Mouse (Mus musculus) cerebellum, adult 9-11 months (tissue): ENCODE measurements around the gene Sipa1l2.

Source experiments
- DNase-seq: peaks from one replicate; pipeline ENCODE4 v3.0.0; 2022

Gene Sipa1l2

DNA sequence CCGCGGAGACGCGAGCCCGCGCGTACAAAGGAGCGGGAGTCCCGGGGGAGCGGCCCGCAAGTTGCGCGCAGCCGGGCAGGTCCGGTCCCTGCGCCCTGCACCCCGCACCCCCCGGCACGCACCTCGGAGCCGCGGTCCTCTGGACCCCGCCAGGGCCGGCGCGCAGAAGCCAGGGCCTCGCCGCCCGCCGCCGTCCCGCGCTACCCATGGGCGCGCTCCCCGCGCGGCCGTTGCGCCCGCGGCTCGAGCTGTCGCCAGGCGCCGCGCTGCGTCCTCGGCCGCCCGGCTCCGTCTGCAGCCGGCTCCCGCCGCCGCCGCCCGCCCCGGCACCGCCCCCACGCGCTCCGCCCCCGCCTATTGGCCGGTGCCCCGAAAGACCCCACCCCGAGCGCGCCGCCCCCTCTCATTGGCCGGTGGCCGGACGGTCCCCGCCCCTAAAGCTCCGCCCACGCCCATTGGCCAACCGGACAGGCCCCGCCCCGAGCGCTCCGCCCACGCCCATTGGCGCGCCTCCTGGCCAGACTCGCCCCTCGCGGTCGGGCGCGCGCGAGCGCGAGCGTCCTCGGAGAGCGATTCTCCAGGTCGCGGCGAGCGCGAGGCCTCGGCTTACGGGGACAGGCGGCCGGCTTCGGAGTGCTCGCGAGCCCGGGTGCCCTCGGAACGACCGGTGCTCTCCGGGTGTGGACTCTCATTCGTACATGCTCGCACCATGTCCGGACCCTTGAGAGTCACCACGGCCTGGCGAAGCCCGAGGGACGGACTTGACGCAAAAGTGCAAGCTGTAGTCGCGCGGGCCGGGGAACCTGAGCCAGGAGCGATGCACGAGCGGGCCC is at the start of gene Sipa1l2:
Gene Sipa1l2 (minus strand): TSS at position 276 of the 833 bp plus-strand sequence.
- DNase-seq, result peak; percentile 97

GRCm38 (mm10) chr8:125618543-125619335 is 49.1 kb upstream of the Sipa1l2 start:
- no peak for DNase-seq

DNA sequence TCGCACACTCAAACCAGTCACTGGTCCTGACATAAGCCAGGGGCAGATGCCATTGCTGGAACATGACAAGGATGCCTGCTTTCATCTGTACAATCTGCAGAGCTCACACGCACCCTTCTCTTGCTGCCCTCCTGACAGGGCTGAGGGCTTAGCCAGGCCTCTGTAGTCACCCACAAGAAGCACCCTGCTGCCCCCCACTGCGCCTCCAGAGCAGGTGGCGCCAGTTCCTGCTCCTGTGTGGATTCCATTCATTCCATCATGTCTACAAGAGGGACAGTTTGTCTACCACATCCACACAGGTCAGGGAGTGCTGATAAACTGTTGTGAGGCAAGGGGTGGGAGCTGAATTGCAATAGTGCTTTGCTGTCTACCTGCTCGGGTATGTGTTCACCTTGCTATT is 47.3 kb upstream of the Sipa1l2 start:
- DNase-seq, result no peak

- no peak for DNase-seq
Measured at GRCm38 (mm10) chr8:125616039-125616438, 46.4 kb upstream of the Sipa1l2 start.

DNA sequence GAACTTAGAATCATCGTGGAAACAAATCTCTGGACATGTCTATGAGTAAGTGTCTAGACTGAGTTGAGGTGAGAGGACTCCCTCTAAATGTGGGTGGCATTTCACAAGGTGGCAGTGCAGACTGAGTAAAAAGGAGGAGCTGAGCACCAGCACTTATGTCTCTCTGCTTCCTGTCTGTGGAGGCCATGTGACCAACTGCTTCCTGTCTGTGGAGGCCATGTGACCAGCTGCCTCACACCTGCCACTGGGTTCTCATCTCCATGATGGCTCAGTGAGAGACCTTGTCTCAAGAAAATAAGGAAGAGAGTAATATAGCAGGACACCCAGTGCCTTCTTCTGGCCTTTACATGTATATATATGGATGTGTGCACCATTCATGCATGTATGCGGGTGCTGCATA is 43.9 kb upstream of the Sipa1l2 start:
- DNase-seq, result no peak

DNA sequence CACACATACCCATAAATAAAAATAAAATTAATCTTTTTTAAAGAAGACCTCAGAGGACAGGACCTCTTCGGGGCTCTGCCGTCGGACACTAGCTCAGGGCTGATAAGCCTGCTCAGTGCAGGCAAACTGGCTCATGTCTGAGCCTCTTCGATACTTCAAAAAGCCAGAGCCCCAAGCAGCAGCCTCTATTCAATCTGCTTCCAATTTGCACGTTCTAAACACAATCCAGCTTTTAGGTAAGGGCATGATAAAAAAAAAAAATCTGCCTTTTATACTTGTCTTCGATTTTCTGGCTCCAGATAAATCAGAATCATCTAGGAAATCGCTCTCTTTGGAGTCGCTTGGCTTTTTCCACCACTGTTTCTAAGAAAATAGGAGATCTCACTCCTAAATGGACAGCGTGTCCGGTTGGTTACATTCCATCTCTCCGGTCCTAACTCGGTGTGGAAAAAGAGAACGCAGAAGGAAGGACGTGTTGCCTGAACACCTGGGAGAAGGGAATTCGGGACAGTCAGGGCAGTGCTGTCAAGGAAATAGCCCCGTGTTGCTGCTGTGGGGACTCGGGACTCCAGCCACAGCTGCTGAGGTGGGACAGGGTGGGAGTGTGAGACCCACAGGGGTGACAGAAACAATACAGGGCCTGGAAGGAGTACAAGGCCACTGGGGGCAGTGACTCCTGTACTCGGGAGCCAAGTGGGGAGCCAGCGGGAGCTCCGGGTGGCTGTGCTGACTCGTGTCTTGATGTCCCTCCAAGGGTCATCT is 42.4 kb upstream of the Sipa1l2 start:
- no peak for DNase-seq

- no peak for DNase-seq
Measured at GRCm38 (mm10) chr8:125611024-125611798, 41.6 kb upstream of the Sipa1l2 start.

- no peak for DNase-seq
Measured at GRCm38 (mm10) chr8:125609737-125610136, 40.1 kb upstream of the Sipa1l2 start.

GRCm38 (mm10) chr8:125607714-125608223 is 38.2 kb upstream of the Sipa1l2 start:
- DNase-seq, result no peak

GRCm38 (mm10) chr8:125606937-125607336 is 37.3 kb upstream of the Sipa1l2 start:
- DNase-seq, result no peak

DNA sequence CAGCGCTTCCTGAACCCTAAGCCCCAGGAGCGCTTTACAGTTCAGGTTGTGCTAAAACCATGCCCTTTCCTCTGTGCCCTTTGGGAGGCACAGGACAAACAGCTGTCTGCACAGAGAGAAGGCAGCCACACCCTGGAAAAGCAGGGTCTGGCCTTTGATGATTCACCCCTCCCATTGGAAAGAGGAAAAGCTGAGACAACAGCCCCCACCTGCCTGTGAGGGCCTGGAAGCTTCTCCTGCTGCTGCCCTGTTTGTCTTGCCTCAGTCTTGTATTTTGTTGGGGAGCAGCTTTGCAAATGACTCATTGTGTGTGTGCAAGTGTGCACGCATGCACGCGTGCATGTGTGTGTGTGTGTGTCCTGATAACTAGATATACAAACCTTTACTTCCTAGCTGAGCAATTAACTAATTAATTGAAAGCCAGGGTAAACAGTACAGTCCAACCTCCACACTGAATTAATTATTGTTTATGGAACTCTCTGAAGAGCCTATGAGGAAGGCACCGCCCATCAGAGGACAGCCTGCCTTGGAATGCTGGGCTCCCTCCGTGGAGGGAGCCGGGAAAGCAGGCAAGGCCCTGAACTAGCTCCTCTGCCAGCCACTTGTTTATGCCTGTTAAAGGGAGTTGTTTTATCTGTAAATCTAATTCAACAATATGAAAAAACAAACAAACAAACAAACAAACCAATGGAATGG is 35.4 kb upstream of the Sipa1l2 start:
- no peak for DNase-seq

- DNase-seq, result no peak
Measured at GRCm38 (mm10) chr8:125604213-125604816, 34.7 kb upstream of the Sipa1l2 start.

DNA sequence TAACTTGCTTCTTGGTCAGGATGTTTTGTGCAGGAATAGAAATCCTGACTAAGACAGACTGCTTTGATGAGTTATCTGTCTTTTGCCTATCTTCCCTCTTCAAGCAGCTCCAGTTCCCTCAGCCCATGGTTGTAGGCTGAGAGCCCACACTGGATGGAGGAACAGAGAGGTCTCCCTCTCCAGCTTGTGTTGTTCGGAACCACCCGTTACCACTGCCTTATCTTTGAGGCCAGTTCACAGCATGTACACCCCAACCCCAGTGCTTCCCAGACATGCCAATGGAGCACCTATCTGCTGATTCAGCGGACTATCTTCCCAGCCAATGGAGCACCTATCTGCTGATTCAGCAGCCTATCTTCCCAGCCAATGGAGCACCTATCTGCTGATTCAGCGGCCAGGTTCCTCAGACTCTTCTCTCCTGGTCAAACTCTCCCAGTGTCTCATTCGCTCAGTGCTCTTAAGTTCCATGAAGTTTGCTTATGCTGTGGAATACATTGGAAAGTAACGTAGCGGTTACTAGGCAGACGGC is 33.8 kb upstream of the Sipa1l2 start:
- no peak for DNase-seq

GRCm38 (mm10) chr8:125600033-125600686 is 30.6 kb upstream of the Sipa1l2 start:
- no peak for DNase-seq

DNA sequence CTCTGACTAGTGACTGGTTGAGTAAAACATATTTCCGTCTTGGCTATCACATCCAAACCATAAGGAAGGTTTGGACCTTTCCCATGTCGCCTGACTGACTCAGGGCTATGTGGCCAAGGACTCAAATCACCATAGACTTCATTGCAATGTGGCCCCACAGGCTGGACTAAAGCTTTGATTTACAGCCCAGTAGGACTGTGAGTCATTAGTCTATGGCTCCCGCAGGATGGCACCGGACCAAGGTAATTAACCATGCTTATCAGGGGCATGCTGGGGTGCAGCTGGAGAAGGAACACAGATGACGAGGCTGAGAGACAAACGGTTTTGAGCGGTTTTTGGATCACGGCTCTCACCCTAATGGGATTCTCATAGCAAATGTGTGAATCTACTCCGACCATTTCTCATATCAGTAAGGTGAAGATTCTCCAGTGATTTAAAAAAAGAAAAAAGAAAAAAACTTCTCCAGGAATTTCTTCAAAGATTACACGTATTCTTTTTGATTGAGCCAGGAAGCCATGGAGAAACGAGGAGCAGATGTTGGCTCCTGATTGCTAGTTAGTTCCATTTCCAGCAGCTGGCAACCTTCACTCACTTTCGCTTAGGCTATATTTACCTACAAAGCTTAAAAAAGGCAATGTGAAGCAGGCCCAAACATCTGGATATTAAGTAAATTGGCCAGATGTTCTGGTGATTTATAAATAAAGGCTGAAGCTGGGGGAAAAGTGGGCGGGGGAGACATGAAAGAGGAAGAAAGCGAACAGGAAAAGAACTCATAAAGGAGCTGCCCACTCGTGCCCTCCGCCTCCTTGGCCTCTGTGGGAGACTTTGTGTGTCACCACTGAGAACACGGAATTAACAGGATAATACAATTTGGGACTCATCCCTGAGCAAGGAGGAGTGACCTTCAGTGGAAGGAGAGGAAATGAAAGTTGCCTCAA is 26.2 kb upstream of the Sipa1l2 start:
- DNase-seq, result peak; percentile 65

GRCm38 (mm10) chr8:125590363-125590762 is 20.8 kb upstream of the Sipa1l2 start:
- no peak for DNase-seq

- DNase-seq, result no peak
Measured at GRCm38 (mm10) chr8:125586587-125586986, 17.0 kb upstream of the Sipa1l2 start.

DNA sequence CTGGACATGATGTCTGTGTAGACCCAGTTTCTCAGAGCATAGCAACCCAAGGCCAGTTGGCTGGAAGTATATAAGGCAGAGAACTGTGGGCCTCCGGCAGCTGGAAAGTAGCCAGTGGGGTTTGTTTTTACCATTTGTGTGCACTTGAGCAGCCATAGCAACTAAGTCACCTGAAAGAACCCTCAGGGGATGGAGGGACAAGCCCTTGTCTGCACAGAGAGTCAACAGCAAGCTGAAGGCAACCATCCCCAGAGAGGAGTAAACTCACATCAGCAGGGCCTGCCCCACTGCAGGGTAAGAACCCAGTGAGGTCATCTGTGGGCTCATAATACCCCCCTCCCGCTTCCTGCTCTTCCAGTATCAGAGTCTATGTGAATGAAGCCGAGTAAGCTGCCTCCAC is 14.7 kb upstream of the Sipa1l2 start:
- DNase-seq, result no peak

DNA sequence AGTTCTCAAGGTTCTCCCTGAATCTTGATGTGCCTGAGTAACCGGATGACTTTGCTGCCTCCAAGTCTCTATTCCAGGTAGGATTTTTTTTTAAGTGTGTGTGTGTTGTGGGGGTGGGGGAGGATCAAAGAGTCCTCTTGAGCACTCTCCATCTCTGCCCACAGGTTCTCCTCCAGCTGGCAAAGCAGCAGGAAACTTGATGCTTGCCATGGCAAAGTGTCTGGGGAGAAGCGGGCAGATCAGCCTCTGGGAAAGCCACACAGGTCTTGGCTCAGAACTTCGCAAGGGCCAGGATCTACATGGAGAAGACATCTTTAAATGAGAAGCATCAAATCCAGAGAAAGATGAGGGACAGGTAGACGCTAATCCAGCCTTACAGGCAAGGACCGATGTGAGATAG is 10.8 kb upstream of the Sipa1l2 start:
- no peak for DNase-seq
